Mouse (Mus musculus) cerebellum, postnatal 14 days (tissue): ENCODE measurements around the gene Prdm2.
A peak's percentile ranks its signal among the peaks of the same experiment; 100 is the strongest.

Source experiments
- DNase-seq, 2 experiments: peaks; one replicate each; pipeline ENCODE4 v3.0.0; 2021; ENCODE audit warnings: mixed read lengths in 2 of 2

Prdm2 gene

GRCm38 (mm10) chr4:143152634-143153033 lies 60.2 kb downstream of the Prdm2 start:
- no peak for DNase-seq

DNA sequence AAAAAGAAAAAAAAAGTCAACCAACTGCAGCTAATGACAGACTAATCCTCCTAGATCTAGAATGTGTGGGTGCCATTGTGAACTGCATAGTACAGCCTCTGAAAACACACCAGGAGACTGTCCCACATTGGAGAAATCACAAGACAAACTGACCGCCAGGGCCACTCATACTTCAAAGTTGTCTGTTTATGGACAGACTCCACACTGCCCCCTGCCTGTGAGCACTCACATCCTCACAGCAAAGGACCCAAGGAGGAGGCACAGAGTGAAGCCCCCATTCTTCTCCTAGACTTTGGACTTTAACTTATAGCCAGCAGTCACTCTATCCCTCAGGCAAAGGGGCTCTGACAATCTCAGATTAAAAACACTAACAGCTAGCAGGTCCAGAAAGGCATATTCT lies 61.5 kb downstream of the Prdm2 start:
- peak; percentile 50 to 70 for DNase-seq

DNA sequence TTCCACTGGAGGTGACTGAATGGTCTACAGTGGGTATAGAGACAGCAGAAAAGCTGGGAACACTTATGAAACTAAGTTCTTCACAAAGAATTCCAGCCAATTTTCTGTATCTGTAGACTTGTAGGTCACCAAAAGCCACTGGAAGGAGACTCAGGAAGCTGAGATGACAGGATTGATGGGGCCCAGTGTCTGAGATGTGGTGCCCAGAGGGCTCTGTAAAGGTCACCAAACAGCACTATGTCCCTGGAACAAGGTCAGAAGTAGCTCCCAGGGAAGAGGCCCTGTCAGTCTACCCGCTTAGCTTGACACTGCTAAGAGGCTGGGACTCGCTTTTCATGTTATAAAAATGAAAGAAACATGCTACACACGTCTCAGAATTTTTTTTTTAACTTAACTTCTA lies 65.1 kb downstream of the Prdm2 start:
- DNase-seq = no peak

DNA sequence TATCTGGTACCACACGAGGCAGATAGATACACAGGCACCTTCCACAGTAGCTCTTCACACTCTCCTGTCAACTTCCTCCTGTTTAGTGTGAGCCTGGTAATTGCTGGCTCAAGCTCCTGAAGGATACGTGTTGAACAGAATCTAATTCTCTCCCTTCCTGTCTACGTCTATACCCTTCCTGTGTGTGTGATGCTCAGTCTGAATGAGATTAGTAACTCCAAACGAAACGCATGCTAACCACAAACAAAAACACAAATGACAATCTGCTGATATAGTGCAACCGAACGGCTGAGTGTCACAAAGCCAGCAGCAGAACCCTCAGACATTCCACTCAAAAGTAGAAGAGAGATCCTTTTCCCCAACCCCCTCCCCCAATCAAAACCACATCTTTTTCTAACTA lies 69.2 kb downstream of the Prdm2 start:
- DNase-seq = no peak

DNA sequence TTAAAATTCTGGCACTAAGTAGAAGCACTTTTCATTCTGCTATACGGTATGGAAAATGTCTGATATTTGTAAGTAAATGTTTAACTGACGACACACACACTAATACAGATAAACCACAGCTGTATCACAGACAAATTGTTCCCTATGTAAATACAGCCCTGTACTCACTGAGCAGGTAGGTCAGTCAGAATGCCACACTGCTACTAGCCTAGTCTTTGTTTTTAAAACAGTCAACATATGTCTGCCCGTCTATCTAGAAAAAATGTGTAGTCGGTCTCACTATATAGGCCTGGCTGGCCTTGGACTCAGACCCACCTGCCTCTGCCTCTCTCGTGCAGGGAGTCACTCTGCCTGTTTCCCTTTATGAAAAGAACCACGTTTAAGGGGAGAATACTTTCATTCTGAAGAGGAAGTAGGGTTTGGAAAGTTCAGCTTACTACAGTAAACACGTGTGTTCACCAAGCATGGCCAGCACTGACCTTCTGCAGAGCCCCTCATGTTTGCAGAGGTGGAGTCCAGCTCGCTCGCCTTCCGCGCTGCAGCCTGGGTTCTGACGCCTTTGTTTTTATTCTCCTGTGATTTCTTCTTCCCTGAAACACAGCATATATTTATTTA lies 71.0 kb downstream of the Prdm2 start:
- no peak for DNase-seq

DNA sequence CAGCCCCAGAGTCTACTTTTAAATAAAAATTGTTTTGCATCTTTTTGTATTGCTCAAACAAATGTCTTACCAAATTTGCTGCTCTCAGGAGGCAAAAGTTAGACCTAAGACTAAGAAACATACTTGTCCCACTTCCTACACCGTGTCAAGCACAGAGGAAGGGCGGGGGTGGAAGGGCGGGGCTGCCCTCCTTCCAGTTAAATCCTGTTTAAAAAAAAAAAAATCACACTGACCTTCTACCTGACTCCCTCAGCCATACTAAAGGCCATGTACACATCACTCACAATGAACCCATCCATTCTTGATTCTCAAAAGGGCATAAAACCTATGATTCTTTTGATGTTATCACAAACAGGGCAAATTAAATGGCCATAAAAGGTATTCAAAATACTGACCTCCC lies 71.9 kb downstream of the Prdm2 start:
- no peak for DNase-seq

DNA sequence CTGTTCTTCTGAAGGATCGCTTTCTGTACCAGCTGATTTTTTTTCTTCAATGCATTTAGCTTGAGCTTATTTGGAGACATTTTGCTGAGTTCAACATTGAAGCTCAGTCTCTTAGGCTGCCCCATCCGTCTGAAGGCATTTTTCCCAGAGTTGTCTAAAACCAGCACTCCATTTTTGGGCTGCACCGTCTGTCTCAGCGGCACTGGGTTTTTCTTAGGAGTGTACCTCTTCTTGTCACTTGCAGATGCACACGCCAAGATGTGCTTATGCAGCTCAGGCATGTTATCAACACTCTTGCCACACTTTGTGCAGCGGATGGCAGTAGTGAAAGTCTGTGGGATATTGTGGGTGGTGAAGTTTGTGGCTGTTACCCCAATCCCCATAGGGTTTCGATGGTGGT lies 80.4 kb downstream of the Prdm2 start:
- no peak for DNase-seq

GRCm38 (mm10) chr4:143130441-143130840 lies 82.4 kb downstream of the Prdm2 start:
- DNase-seq = no peak

DNA sequence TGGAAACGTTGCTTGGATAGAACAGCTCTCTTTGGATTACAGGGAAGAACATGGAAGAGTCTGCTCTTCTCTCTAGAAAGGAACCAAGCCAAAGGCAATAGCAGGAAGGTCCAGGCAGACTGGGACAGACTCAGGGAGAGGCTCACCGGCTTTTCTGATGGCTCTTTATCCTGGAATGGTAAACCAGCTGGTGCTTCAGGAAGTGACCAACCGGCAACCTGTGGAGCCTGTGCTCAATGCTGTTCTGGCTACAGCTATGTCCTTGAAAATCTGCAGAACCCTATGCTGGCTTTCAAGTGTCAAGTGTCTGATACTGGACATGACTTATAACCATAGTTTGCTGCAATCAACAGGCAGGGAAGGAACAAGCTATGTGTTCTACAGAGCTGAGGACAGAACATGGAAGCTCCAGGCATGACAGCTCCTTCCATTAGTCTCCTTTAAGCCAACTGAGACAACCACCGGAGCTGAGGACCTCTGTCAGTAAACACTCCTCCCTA lies 83.5 kb downstream of the Prdm2 start:
- DNase-seq = no peak

GRCm38 (mm10) chr4:143127171-143127570 lies 85.6 kb downstream of the Prdm2 start:
- DNase-seq = no peak

- peak in 1 of 2 experiments; percentile 36 for DNase-seq
Measured at GRCm38 (mm10) chr4:143126476-143126875, 86.3 kb downstream of the Prdm2 start.

DNA sequence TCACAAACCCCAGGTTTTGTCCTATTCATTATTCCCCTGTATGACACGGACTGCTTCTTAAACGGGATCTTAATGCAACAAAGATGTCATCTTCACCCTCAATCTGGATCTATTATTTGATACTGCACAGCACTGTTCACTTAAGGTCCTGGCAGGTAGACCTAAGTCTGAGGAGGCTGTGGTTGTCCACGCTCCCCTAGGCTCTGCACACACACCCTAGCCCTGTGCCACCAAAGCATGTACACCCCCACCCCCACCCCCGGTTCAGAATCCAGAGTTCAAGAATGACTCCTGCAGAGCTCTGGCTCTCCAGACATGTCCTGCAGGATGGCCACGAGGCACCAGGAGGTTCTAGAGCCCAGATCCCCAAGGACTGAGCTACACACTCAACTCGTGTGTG lies 87.5 kb downstream of the Prdm2 start:
- no peak for DNase-seq

- no peak for DNase-seq
Measured at GRCm38 (mm10) chr4:143123043-143123442, 89.8 kb downstream of the Prdm2 start.

DNA sequence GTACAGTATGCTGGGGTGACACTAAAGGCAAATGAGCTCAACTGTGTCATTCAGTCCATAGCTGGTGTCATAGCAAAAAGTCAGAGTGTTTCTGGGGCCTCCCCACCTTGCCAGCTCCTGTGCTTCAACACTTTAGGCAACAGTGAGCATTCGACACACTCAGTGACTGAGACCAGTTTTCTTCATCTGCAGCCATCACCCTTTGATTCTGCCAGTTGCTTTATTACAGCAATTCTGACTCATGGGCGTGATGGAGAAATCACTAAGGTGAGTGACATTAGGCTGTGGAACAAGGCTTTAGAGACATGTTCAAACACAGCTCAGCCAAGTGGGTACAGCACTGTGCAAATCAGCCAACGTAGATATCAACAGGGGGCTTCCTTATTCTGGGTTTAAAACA lies 91.6 kb downstream of the Prdm2 start:
- DNase-seq = no peak

GRCm38 (mm10) chr4:143120008-143120407 lies 92.8 kb downstream of the Prdm2 start:
- peak; percentile 86 to 87 for DNase-seq

DNA sequence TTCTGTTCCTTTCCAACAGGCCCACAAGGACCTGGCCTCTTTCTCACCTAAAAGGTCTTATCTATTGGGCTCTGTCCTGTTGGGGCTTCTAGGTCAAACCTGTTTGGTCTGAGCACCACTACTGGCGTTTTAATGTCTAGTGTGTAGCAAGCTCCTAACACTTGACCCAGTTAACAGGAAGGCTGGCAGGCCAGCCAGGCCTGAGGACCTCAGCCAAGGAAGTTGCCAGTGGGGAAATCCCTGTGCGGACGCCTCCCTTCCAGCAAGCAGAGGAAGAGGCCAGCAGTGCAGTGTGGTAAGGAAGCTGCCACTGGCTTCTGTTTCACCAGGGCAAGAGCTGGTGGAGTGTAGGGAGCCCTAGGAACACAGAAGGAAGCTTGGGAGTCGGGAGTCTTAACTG lies 94.0 kb downstream of the Prdm2 start:
- DNase-seq = peak; percentile 66 to 73

DNA sequence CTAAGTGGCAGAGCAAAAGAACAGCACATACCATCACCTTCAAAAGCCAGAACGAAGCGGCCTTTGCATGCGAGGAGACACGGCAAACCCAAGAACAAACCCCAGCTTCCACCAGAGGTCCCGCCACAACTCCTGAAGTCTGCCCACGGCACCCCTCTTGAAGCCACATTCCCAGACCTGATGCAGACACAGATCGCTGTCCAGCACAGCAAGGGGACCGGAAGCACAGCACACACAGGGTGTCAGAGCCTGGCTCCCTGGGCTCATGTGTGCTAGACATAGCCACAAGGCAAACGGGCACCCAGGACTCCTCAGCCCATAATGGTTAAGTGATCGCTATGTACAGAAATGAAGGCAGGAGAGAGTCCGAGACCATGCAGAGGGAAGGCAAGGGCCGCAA lies 96.9 kb downstream of the Prdm2 start:
- no peak for DNase-seq

DNA sequence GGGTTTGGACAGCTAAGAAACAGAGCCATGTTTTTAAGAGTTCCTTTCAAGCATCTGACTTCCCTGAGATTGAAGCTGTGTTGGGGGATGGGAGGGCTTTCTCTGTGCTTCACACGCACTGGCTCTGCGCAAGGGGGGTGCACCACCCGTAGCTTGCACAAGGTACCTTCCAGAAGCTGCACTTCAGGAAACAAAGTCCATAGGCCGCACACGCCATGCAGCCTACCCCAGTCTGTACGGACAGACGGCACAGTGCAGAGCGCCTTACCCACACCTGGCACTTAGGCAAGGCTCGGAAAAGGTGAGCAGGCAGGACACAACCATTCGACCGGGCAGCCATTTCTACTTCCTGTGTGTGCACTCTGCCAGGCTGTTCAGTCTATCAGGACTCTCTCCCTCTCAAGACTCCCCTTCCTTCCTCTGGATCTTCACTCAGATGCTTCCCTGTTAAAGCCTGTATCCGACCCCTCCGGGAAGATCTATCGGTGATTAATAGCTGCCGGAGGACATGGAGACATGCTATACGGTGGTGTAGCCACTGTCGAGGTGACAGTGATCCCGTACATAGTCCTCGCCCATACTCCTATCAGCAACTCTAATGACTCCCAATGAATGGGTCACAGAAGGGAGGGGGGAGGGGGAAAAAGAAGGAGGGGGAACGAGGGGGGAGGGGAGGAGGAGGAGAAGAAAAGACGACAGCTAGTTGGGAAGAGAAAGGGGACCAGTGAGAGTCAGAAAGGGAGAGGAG lies 98.4 kb downstream of the Prdm2 start:
- DNase-seq = no peak

DNA sequence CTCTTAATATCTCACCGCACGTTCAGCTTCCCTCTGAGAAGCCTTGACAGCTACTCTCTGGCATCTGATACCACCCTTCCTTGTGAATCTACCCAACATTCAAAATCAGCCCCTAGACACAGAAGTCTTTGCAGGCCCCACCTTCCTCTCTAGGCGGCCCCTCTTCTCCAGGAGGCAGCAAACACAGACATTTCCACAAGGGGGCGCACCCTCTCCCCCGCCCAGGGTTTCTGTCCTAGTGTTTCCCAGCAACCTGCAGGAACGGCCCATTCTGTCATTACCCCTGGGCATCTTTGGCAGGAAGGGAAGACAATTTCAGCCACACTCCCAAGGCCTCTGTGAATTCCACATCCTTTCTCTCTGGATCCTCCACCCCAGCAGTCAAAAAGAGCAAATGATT lies 99.8 kb downstream of the Prdm2 start:
- peak; percentile 68 to 82 for DNase-seq

DNA sequence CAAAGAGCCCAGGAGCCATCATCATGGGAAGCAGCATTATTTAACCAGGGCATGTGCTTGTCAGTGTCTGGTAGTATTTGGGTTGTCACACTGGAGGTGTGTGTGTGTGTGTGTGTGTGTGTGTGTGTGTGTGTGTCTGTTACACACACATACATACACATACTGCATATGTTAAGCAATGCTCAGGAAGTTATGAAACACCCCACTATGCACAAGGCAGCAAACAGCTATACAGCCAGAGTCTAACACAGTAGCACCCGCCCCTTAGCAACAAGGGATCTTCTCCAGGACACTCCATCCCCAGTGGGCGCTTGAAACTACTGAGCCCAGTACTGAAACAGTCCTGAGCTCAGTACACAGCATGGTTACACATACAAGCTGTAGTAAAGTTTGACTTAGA lies 100.4 kb downstream of the Prdm2 start:
- no peak for DNase-seq

DNA sequence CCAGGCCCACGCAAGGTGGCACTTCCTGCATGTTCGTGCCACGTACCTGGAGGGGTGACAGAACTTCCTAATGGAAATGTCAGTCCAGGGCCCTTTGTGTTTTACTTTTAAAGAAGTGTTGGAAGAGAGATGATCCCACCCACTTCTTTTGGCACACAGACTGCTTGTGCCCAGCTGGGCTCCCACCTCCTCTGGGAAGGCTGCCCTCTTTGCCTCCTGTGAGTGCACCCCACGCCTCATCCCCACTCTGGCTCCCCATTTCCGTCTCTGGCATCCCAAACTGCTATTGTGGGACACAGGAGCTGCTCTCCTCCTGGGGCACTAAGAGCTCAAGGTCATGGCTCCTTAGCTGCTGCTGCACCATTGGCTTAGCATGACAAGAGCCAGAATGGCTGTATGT lies 100.9 kb downstream of the Prdm2 start:
- DNase-seq = no peak

DNA sequence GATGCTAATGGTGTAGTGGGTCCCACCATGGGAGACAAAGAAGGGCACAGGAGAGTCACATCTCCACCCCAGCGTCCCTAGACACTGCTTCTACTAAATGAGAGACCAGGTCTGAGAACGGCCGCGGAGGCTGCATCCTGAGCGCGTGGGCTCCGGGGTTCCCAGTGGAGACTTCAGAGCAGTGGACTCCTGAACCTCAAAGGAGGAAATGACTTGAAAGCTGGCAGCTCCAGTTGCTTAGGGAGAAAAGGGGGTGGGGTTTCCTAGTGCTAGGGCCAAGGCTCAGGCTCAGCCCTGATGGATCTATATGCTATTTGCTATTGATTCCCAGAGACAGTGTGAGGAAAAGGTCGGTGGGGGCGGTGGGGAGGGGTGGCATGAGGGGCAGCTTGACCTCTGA lies 104.2 kb downstream of the Prdm2 start:
- DNase-seq = no peak

DNA sequence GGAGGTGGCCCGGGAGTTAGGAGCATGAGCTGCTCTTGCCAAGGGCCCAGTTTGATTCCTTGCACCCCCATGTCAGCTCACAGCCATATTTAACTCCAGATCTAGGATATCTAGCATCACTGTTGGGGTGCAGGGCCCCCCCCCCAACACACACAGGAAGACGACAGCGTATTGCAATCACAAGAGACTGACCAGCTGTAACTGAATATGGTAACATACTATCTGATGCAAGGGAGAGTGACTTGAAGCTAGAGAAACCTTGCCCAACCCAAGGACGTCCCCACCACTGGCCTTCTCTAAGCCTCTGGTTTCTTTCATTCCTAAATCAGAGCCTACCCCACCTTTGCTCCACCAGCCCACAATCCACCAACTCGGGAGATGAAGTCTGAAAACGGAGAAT lies 105.8 kb downstream of the Prdm2 start:
- no peak for DNase-seq

DNA sequence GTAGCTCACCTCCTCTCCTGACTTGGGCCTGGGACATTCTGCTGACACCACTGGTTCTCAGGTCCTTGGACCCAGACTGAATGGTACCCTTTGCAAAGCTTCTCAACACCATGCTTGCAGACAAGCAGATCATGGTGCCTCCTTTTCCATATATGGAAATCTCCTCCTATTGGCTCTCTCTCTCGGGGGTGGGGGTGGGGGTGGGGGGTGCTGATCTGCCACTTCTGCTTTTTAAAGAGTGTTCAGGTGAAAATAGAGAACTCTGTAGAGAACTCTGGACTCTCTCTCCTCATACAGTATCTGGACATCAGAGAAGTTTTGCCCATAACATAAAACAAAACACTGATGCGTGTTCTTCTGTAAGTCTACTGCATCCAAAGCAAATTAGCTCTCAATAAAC lies 106.2 kb downstream of the Prdm2 start:
- DNase-seq = no peak

DNA sequence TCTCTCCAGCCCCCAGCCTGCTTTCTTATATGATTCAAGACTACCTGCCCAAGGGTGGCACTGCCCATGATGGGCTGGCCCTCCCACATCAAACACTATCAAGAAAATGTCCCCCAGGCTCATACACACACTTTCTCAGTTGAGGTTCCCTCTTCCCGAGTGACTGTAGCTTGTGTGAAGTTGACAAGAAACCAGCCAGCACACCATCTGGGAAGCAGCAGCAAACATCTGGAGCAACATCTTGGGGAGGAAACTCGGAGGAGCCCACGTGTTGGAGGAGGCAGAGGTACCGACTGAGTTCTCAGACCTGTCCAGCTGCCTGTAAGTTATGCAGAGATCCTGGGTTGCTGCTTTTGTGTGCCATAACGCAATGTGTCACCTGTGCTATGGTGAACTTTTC lies 108.1 kb downstream of the Prdm2 start:
- no peak for DNase-seq
